Mouse (Mus musculus) ES-CJ7 (cell line): Measurements from ENCODE around the gene Ankdd1b.

Experiments used
- DNase-seq: peaks from one replicate; pipeline ENCODE4 v3.0.0; 2011; ENCODE audit warnings: low read depth, low spot score

Ankdd1b gene

GRCm38 (mm10) chr13:96408786-96409185 is 62.2 kb downstream of the Ankdd1b start:
- DNase-seq, result no peak

GRCm38 (mm10) chr13:96407040-96407439 is 64.0 kb downstream of the Ankdd1b start:
- DNase-seq, result peak; percentile 42

- no peak for DNase-seq
These were observed 65.5 kb downstream of the Ankdd1b start for GRCm38 (mm10) chr13:96405518-96405917.

- no peak for DNase-seq
These were observed 69.7 kb downstream of the Ankdd1b start for GRCm38 (mm10) chr13:96401251-96401650.

- no peak for DNase-seq
These were observed 81.7 kb downstream of the Ankdd1b start for GRCm38 (mm10) chr13:96389301-96389700.

- peak; percentile 98 for DNase-seq
These were observed 82.7 kb downstream of the Ankdd1b start, which contains the start of gene Poc5 for GRCm38 (mm10) chr13:96388042-96388888. TSS of gene Poc5 (plus strand) at chr13:96388294.

GRCm38 (mm10) chr13:96377883-96378282 is 93.1 kb downstream of the Ankdd1b start:
- no peak for DNase-seq

- DNase-seq, result no peak
These were observed 94.1 kb downstream of the Ankdd1b start for GRCm38 (mm10) chr13:96376871-96377270.

GRCm38 (mm10) chr13:96375519-96375918 is 95.5 kb downstream of the Ankdd1b start:
- DNase-seq, result peak; percentile 49
